Mouse (Mus musculus) liver, embryonic 14.5 days (tissue): ENCODE results near the gene Myh6. TPM values are rescaled to one million over a fixed set of nuclear protein-coding genes. Genes with fewer than 3 reads are reported as not detected.

Source experiments
- ATAC-seq: fragments of 200-750 bp; cut with Nextera tagmentation; 2 replicates; pipeline ENCODE4 v1.8.0; 2017; ENCODE audit warnings: moderate number of reproducible peaks, mild to moderate bottlenecking, moderate library complexity; ENCODE audit not compliant: insufficient read depth
- DNase-seq, 3 experiments: peaks; one replicate each; pipeline ENCODE4 v3.0.0-alpha.2; 2012 to 2013; ENCODE audit warnings: low read depth in 3 of 3, low spot score in 3 of 3
- H3K27ac ChIP-seq: fragments of 300-500 bp; sonication (generic); 2 replicates; pipeline ENCODE4 v1.5.1; 2014; ENCODE audit warnings: moderate library complexity, mild to moderate bottlenecking, control low read depth, inconsistent platforms
- H3K27me3 ChIP-seq: fragments of 300-500 bp; sonication (generic); 2 replicates; pipeline ENCODE4 v1.6.1; 2014; ENCODE audit warnings: mild to moderate bottlenecking, low read length, moderate library complexity; ENCODE audit not compliant: control insufficient read depth, insufficient read depth
- H3K36me3 ChIP-seq: fragments of 300-500 bp; sonication (generic); replicated peaks from 2 replicates; pipeline ENCODE4 v1.6.1; 2014; ENCODE audit warnings: low read depth; ENCODE audit not compliant: control insufficient read depth, insufficient read depth
- H3K4me1 ChIP-seq, 2 experiments: fragments of 200-500 bp in 1 of 2; fragments of 300-500 bp in 1 of 2; sonication (generic) in 1 of 2; replicated peaks; 2 replicates each; pipeline ENCODE4 v1.6.1; 2012 to 2014; ENCODE audit warnings: antibody characterized with exemption in 1 of 2, inconsistent platforms in 1 of 2, low read length in 1 of 2; ENCODE audit not compliant: control insufficient read depth in 2 of 2, insufficient read depth in 2 of 2
- H3K4me2 ChIP-seq: fragments of 300-500 bp; sonication (generic); 2 replicates; pipeline ENCODE4 v1.6.1; 2014; ENCODE audit warnings: low read depth, mild to moderate bottlenecking, control low read depth, moderate library complexity
- H3K4me3 ChIP-seq, 2 experiments: fragments of 200-500 bp in 1 of 2; fragments of 300-500 bp in 1 of 2; sonication (generic) in 1 of 2; 2 replicates each; pipeline ENCODE4 v1.5.1; 2012 to 2014; ENCODE audit warnings: low read depth in 2 of 2, low read length in 2 of 2, mild to moderate bottlenecking in 2 of 2, control low read depth in 1 of 2, inconsistent platforms in 1 of 2, moderate library complexity in 1 of 2; ENCODE audit not compliant: insufficient read depth in 1 of 2
- H3K9ac ChIP-seq: fragments of 300-500 bp; sonication (generic); replicated peaks from 2 replicates; pipeline ENCODE4 v1.6.1; 2014; ENCODE audit warnings: mild to moderate bottlenecking, control low read depth, moderate library complexity
- H3K9me3 ChIP-seq: fragments of 300-500 bp; sonication (generic); 2 replicates; pipeline ENCODE4 v1.6.1; 2016; ENCODE audit warnings: low read length, mixed read lengths; ENCODE audit not compliant: control insufficient read depth
- CTCF ChIP-seq: IDR thresholded peaks from 2 replicates; pipeline ENCODE4 v1.5.1; 2016; ENCODE audit warnings: antibody characterized with exemption, low read depth, control low read depth
- EP300 ChIP-seq: IDR thresholded peaks from 2 replicates; pipeline ENCODE4 v1.6.1; 2016; ENCODE audit warnings: antibody characterized with exemption, low read depth
- WGBS: fragments of 180-500 bp; shearing (Covaris S2); extraction: QIAGEN DNeasy Blood & Tissue Kit; methylation state at CpG from one replicate; pipeline ENCODE4 v1.1.7; 2014; ENCODE audit not compliant: insufficient replicate concordance; 5-methylcytosine and 5-hydroxymethylcytosine counted together
- polyA plus RNA-seq, 2 experiments: library from polyadenylated mRNA; depleted of rRNA in 1 of 2; stranded (reverse) in 1 of 2; unstranded in 1 of 2; fragments of >200 nt; fragmentation: Nextera tagmentation in 1 of 2; extraction: Ambion mirVana in 1 of 2; gene quantifications; 2 replicates each; pipeline versions ENCODE4 v1.2.1 to v1.2.3; 2012 to 2014

Myh6 gene
- polyA plus RNA-seq, 2 experiments, result 0.02 TPM; not detected in 1

DNA sequence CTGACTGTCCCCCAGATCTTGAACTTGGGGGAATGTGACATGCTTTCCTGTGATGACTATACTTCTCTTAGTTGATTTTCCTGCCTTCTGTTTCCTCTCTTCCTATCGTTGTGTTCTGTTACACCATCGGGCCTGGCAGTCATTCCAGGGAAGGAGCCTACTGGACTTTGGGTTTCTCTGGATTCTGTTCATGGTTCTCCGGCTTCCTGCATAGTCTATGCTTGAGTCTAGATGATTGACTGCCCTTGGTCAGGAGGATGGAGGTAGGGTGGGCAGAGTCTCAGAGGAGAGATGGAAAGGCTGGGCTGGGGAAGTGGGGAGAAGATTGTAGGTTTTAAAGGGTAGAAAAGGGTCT lies 26.6 kb downstream of the Myh6 start:
- DNase-seq (no peak), ATAC-seq (no peak)
- Histone ChIP-seq H3K4me3 (no peak overlapping the region), H3K9ac (no peak overlapping the region), H3K9me3 (no peaks in the 10 kb centered on the region), H3K27me3 (no peaks in the 10 kb centered on the region), H3K27ac (no peak overlapping the region), H3K4me1 (no peaks in the 10 kb centered on the region), H3K36me3 (no peaks in the 10 kb centered on the region), H3K4me2 (no peak overlapping the region)
- WGBS, result 50% methylated on average over 3 of the region's 3 CpGs
- TF ChIP-seq EP300 (no peak), CTCF (no peak)

- H3K27me3 ChIP-seq, result no peaks in the 10 kb centered on the region
- H3K36me3 ChIP-seq, result no peaks in the 10 kb centered on the region
- DNase-seq (peak; percentile 26 to 35 (median 34)), ATAC-seq (no peak)
- no peak overlapping the region for H3K4me2 ChIP-seq
- H3K4me3 ChIP-seq, result no peak overlapping the region
- H3K9me3 ChIP-seq, result no peaks in the 10 kb centered on the region
- H3K4me1 ChIP-seq, result no peaks in the 10 kb centered on the region
- TF ChIP-seq EP300 (no peak), CTCF (peak; percentile 88)
- 40% methylated on average over 12 of the region's 12 CpGs for WGBS
- no peak overlapping the region for H3K9ac ChIP-seq
- H3K27ac ChIP-seq, result no peak overlapping the region
These were observed 27.1 kb downstream of the Myh6 start for GRCm38 (mm10) chr14:54939434-54940175.

DNA sequence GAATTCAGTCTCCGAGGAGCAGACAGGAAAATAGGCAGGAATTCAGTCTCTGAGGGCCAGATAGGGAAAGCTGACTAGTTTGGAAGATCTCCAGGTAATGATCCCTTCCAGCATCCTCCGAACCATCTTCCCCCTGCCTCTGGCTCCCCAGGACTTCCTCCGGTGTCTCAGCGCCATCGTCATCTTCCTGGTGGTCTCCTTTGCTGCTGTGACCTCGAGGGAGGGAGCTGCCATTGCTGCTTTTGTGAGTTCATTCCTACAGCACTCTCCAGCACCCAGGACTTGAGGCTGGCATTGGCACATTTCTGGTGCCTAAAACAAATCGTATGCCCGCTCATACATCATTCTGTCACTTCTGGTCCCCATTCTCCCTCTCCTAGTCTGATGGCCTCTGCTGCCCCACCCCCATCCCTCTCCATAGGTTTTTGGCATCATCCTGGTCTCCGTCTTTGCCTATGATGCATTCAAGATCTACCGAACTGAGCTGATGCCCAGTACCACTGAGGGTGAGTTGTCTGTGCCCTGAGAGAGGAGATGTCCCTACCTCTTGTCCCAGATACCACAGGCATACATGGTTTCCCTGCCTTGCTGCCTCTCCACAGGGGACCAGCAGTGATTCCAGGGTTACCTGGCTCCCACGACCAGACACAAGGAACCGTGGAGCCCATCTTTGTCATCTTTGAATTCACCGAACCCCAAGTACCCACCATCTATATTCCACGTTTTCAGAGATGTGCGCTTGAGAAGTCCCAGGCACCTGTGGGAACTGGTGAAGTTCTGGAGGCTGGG lies 28.1 kb downstream of the Myh6 start:
- DNase-seq, result no peak
- no peak for TF ChIP-seq EP300
- no peak for TF ChIP-seq CTCF
- WGBS, result 60% methylated on average over 15 of the region's 15 CpGs
- ATAC-seq, result no peak
- Histone ChIP-seq H3K27me3 (no peaks in the 10 kb centered on the region), H3K4me3 (no peak overlapping the region), H3K4me2 (no peak overlapping the region), H3K36me3 (no peaks in the 10 kb centered on the region), H3K27ac (no peak overlapping the region), H3K4me1 (no peaks in the 10 kb centered on the region), H3K9ac (no peak overlapping the region), H3K9me3 (no peaks in the 10 kb centered on the region)

- Histone ChIP-seq H3K4me3 (no peak overlapping the region), H3K36me3 (no peaks in the 10 kb centered on the region), H3K9me3 (no peaks in the 10 kb centered on the region), H3K27me3 (no peaks in the 10 kb centered on the region), H3K4me1 (no peaks in the 10 kb centered on the region), H3K27ac (no peak overlapping the region), H3K4me2 (no peak overlapping the region), H3K9ac (no peak overlapping the region)
- WGBS, result 70% methylated on average over 16 of the region's 16 CpGs
- ATAC-seq (no peak), DNase-seq (no peak)
- TF ChIP-seq CTCF (no peak), EP300 (no peak)
These were observed 29.2 kb downstream of the Myh6 start for GRCm38 (mm10) chr14:54937361-54938182.

- Histone ChIP-seq H3K36me3 (no peaks in the 10 kb centered on the region), H3K4me2 (no peak overlapping the region), H3K4me3 (no peak overlapping the region), H3K27me3 (no peaks in the 10 kb centered on the region), H3K9me3 (no peaks in the 10 kb centered on the region), H3K9ac (no peak overlapping the region), H3K27ac (no peak overlapping the region), H3K4me1 (no peaks in the 10 kb centered on the region)
- ATAC-seq (no peak), DNase-seq (no peak)
- 15% methylated on average over 6 of the region's 6 CpGs for WGBS
- TF ChIP-seq CTCF (no peak), EP300 (no peak)
These were observed 29.9 kb downstream of the Myh6 start for GRCm38 (mm10) chr14:54936831-54937160.
